Mouse (Mus musculus) v-Abl transformed pro-B cells (cell line): Measurements from ENCODE around the gene Cst7.

Experiments used
- in situ Hi-C, 2 experiments: fragments of 400-800 bp; cut with MboI; formaldehyde crosslinking; loops; one replicate each; pipeline ENCODE4 v1.15.1; 2025; ENCODE audit not compliant: unreplicated experiment in 2 of 2

The Cst7 gene

GRCm38 (mm10) chr2:150610097-150610496 is 39.9 kb downstream of the Cst7 start:
- in situ Hi-C loops: loop anchor here in 1 of 2 experiments (5.0 kb wide), 1 partner anchor 62 kb away; no protein-coding TSS in a partner anchor

- in situ Hi-C loops: no loop called here
Measured at GRCm38 (mm10) chr2:150621698-150622097, 51.5 kb downstream of the Cst7 start.

GRCm38 (mm10) chr2:150623957-150624356 is 53.7 kb downstream of the Cst7 start:
- in situ Hi-C loops: no loop called here

- in situ Hi-C loops: no loop called here
Measured at GRCm38 (mm10) chr2:150624926-150625325, 54.7 kb downstream of the Cst7 start.

GRCm38 (mm10) chr2:150627140-150627539 is 56.9 kb downstream of the Cst7 start:
- in situ Hi-C loops: no loop called here
